Mouse (Mus musculus): ENCODE results near the gene Nelfb.

The Nelfb gene

GRCm38 (mm10) chr2:25195211-25196156, 15.8 kb downstream of the Nelfb start:
- peak; percentile 82 for DNase-seq

- DNase-seq, result no peak
These were observed 16.7 kb downstream of the Nelfb start for GRCm38 (mm10) chr2:25194486-25195171.

- DNase-seq, result no peak
These were observed 17.3 kb downstream of the Nelfb start for GRCm38 (mm10) chr2:25194006-25194405.

- DNase-seq, result peak; percentile 87
These were observed 17.9 kb downstream of the Nelfb start for GRCm38 (mm10) chr2:25193330-25193770.

- DNase-seq, result no peak
These were observed 23.4 kb downstream of the Nelfb start for GRCm38 (mm10) chr2:25187841-25188240.

- no peak for DNase-seq
These were observed 24.7 kb downstream of the Nelfb start for GRCm38 (mm10) chr2:25186575-25186930.

- DNase-seq, result no peak
These were observed 25.4 kb downstream of the Nelfb start for GRCm38 (mm10) chr2:25185625-25186574.

- no peak for DNase-seq
These were observed 26.8 kb downstream of the Nelfb start for GRCm38 (mm10) chr2:25184496-25184895.

GRCm38 (mm10) chr2:25183336-25183735, 28.0 kb downstream of the Nelfb start:
- no peak for DNase-seq

- DNase-seq, result no peak
These were observed 28.6 kb downstream of the Nelfb start for GRCm38 (mm10) chr2:25182664-25183063.

GRCm38 (mm10) chr2:25181891-25182397, 29.3 kb downstream of the Nelfb start:
- DNase-seq, result no peak

- DNase-seq, result no peak
These were observed 30.1 kb downstream of the Nelfb start for GRCm38 (mm10) chr2:25180973-25181890.

- peak; percentile 92 for DNase-seq
These were observed 30.8 kb downstream of the Nelfb start, which contains the start of gene Nrarp for GRCm38 (mm10) chr2:25180478-25180903. Gene Nrarp (plus strand): TSS chr2:25180758.

- DNase-seq, result no peak
These were observed 31.6 kb downstream of the Nelfb start for GRCm38 (mm10) chr2:25179566-25180217.

- no peak for DNase-seq
These were observed 32.9 kb downstream of the Nelfb start for GRCm38 (mm10) chr2:25178285-25178972.

- no peak for DNase-seq
These were observed 33.6 kb downstream of the Nelfb start for GRCm38 (mm10) chr2:25177685-25178084.

- no peak for DNase-seq
These were observed 34.2 kb downstream of the Nelfb start for GRCm38 (mm10) chr2:25177076-25177475.

GRCm38 (mm10) chr2:25176573-25176972, 34.7 kb downstream of the Nelfb start:
- DNase-seq, result no peak

- DNase-seq, result no peak
These were observed 35.6 kb downstream of the Nelfb start for GRCm38 (mm10) chr2:25175690-25176078.
